Mouse (Mus musculus): ENCODE measurements at regions not wholly inside any gene's neighbourhood (a gene's known extent, or its start where the extent isn't known, plus 50 kb on each side); places are given as distances from the start of the nearest gene placed in this dataset.

- no peak for DNase-seq (ENCODE audit: low read depth in 2 of 2, low spot score in 2 of 2)
Observed at GRCm38 (mm10) chr11:21478191-21478590, 93.8 kb upstream of the Wdpcp start.

- no peak for DNase-seq (ENCODE audit: low read depth in 2 of 2, low spot score in 2 of 2)
Observed at GRCm38 (mm10) chr11:21470711-21471110, 99.7 kb upstream of the Ugp2 start.

- peak in 1 of 2 experiments; percentile 23 for DNase-seq (ENCODE audit: low read depth in 2 of 2, low spot score in 2 of 2)
Observed at GRCm38 (mm10) chr11:21468465-21468864, 97.5 kb upstream of the Ugp2 start.

GRCm38 (mm10) chr11:21460011-21460410, 89.0 kb upstream of the Ugp2 start:
- DNase-seq (ENCODE audit: low read depth in 2 of 2, low spot score in 2 of 2): no peak

GRCm38 (mm10) chr11:21453308-21454106, 82.5 kb upstream of the Ugp2 start:
- DNase-seq (ENCODE audit: low read depth in 2 of 2, low spot score in 2 of 2): peak in 1 of 2 experiments; percentile 35

GRCm38 (mm10) chr11:21433726-21434125, 62.7 kb upstream of the Ugp2 start:
- no peak for DNase-seq (ENCODE audit: low read depth in 2 of 2, low spot score in 2 of 2)

GRCm38 (mm10) chr11:21430021-21430420, 59.0 kb upstream of the Ugp2 start:
- no peak for DNase-seq (ENCODE audit: low read depth in 2 of 2, low spot score in 2 of 2)

- no peak for DNase-seq (ENCODE audit: low read depth in 2 of 2, low spot score in 2 of 2)
Observed at GRCm38 (mm10) chr11:21428749-21429148, 57.7 kb upstream of the Ugp2 start.

GRCm38 (mm10) chr11:21428013-21428317, 57.0 kb upstream of the Ugp2 start:
- no peak for DNase-seq (ENCODE audit: low read depth in 2 of 2, low spot score in 2 of 2)

- no peak for DNase-seq (ENCODE audit: low read depth in 2 of 2, low spot score in 2 of 2)
Observed at GRCm38 (mm10) chr11:21427291-21428012, 56.5 kb upstream of the Ugp2 start.

GRCm38 (mm10) chr11:21425480-21426101, 54.6 kb upstream of the Ugp2 start:
- peak in 1 of 2 experiments; percentile 2 for DNase-seq (ENCODE audit: low read depth in 2 of 2, low spot score in 2 of 2)

- DNase-seq (ENCODE audit: low read depth in 2 of 2, low spot score in 2 of 2): no peak
Observed at GRCm38 (mm10) chr11:21424345-21424744, 53.3 kb upstream of the Ugp2 start.

- DNase-seq (ENCODE audit: low read depth in 2 of 2, low spot score in 2 of 2): no peak
Observed at GRCm38 (mm10) chr11:21422281-21422878, 51.4 kb upstream of the Ugp2 start.

Measured in CD8-positive naive resting alpha-beta T cell, adult 2 months (primary cell).